In the genomic region with DNA sequence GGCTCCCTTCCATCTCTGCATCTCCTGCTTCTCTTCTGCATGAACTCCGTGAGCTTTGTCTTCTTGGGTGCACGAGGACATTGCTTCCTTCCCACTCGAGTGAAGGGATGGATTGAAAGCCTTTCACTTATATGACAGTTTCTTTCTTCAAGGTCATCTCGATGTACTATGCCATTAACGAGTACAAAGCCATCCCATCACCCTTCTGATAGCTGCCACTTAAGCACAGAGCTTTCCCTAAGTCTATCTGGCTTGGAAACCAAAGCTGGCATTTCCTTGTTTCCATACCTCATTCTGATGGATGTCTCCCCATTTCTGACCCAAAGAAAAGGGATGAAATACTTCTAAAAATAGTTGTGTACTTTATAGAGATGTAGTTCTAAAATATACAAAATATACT, we compare ENCODE assay signal across 28 mouse cellular contexts.
"Had no signal": no experiment of that assay in that cellular context is flagged by ENCODE, and none has a peak within 500 bp of the region (broad histone marks: within the 10 kb centered on the region; RNA-seq: fewer than 3 reads in every experiment).

No protein-coding gene starts in this region.

- H3K27ac ChIP-seq: embryonic facial prominence, embryonic 10.5 days; embryonic facial prominence, embryonic 12.5 days; embryonic facial prominence, embryonic 13.5 days; embryonic facial prominence, embryonic 15.5 days; forebrain, embryonic 10.5 days; forebrain, embryonic 12.5 days; forebrain, embryonic 15.5 days; gastrocnemius, adult 2 months; heart, adult 2 months; heart, embryonic 10.5 days had no signal

- H3K4me2 ChIP-seq: embryonic facial prominence, embryonic 12.5 days; embryonic facial prominence, embryonic 13.5 days; embryonic facial prominence, embryonic 15.5 days; forebrain, embryonic 12.5 days; forebrain, embryonic 15.5 days; heart, embryonic 11.5 days had no signal

- H3K36me3 ChIP-seq: embryonic facial prominence, embryonic 10.5 days; embryonic facial prominence, embryonic 12.5 days; embryonic facial prominence, embryonic 13.5 days; embryonic facial prominence, embryonic 15.5 days; forebrain, embryonic 10.5 days; forebrain, embryonic 12.5 days; forebrain, embryonic 15.5 days; heart, embryonic 10.5 days had no signal

- H3K27me3 ChIP-seq: embryonic facial prominence, embryonic 12.5 days; embryonic facial prominence, embryonic 13.5 days; embryonic facial prominence, embryonic 15.5 days; forebrain, embryonic 12.5 days; forebrain, embryonic 15.5 days had no signal

- H3K9ac ChIP-seq: embryonic facial prominence, embryonic 12.5 days; embryonic facial prominence, embryonic 13.5 days; embryonic facial prominence, embryonic 15.5 days; forebrain, embryonic 12.5 days; forebrain, embryonic 15.5 days; forebrain, postnatal 0 days had no signal

- H3K9me3 ChIP-seq: embryonic facial prominence, embryonic 10.5 days; embryonic facial prominence, embryonic 12.5 days; embryonic facial prominence, embryonic 13.5 days; embryonic facial prominence, embryonic 15.5 days; forebrain, embryonic 10.5 days; forebrain, embryonic 12.5 days; forebrain, embryonic 15.5 days; heart, embryonic 10.5 days had no signal

- DNase-seq: cerebellum, adult 9-10 months; cerebellum, adult 9-11 months; cerebellum, postnatal 10 days; cerebellum, postnatal 14 days; cerebellum, postnatal 25 days; cerebellum, postnatal 36 days; embryo, embryonic 11 days; forebrain, postnatal 0 days; gastrocnemius, adult 2 months; gastrocnemius, postnatal 10 days; gastrocnemius, postnatal 14 days; gastrocnemius, postnatal 25 days; gastrocnemius, postnatal 36 days; heart, adult 11 months; heart, adult 18-20 months; heart, adult 2 months had no signal

- H3K4me1 ChIP-seq: embryonic facial prominence, embryonic 10.5 days; embryonic facial prominence, embryonic 12.5 days; embryonic facial prominence, embryonic 13.5 days; embryonic facial prominence, embryonic 15.5 days; forebrain, embryonic 10.5 days; forebrain, embryonic 12.5 days; forebrain, embryonic 15.5 days; heart, embryonic 10.5 days had no signal

- ATAC-seq: forebrain, embryonic 14.5 days; forebrain, embryonic 15.5 days; forebrain, embryonic 16.5 days; forebrain, postnatal 0 days had no signal

- H3K4me3 ChIP-seq: embryonic facial prominence, embryonic 10.5 days; embryonic facial prominence, embryonic 12.5 days; embryonic facial prominence, embryonic 13.5 days; embryonic facial prominence, embryonic 15.5 days; erythroblast, embryonic 14.5 days; forebrain, embryonic 10.5 days; forebrain, embryonic 12.5 days; forebrain, embryonic 15.5 days; gastrocnemius, adult 2 months; heart, adult 2 months; heart, embryonic 10.5 days had no signal
